18 mouse cellular contexts compared by ENCODE assay signal in genomic region chr1:126443890-126444289, GRCm38 (mm10).
"Had no signal": no experiment of that assay in that cellular context is flagged by ENCODE, and none has a peak within 500 bp of the region (broad histone marks: within the 10 kb centered on the region; RNA-seq: fewer than 3 reads in every experiment).

No protein-coding gene starts in this region.

- ATAC-seq: midbrain, embryonic 16.5 days had no signal

- DNase-seq: lung, postnatal 10 days; lung, postnatal 4 days; midbrain, embryonic 14.5 days; retina, postnatal 1 day; right cerebral cortex, adult 18-20 months; right cerebral cortex, postnatal 25 days; right cerebral cortex, postnatal 4 days; spleen, adult 18-20 months; thymus, adult 18-20 months; thymus, postnatal 14 days; thymus, postnatal 36 days had no signal

- H3K9ac ChIP-seq: lung, embryonic 14.5 days; midbrain, embryonic 12.5 days; neural tube, embryonic 13.5 days; neural tube, embryonic 15.5 days had no signal

- H3K9me3 ChIP-seq: midbrain, embryonic 10.5 days; midbrain, embryonic 12.5 days; neural tube, embryonic 13.5 days; neural tube, embryonic 15.5 days had no signal

- H3K36me3 ChIP-seq: midbrain, embryonic 12.5 days; neural tube, embryonic 13.5 days; neural tube, embryonic 15.5 days had no signal

- H3K27ac ChIP-seq: midbrain, embryonic 10.5 days; midbrain, embryonic 12.5 days; neural tube, embryonic 13.5 days; neural tube, embryonic 15.5 days had no signal

- H3K4me3 ChIP-seq: midbrain, embryonic 10.5 days; midbrain, embryonic 12.5 days; myocyte; neural tube, embryonic 13.5 days; neural tube, embryonic 15.5 days had no signal

- H3K4me1 ChIP-seq: midbrain, embryonic 10.5 days; midbrain, embryonic 12.5 days; neural tube, embryonic 15.5 days had no signal

- H3K4me2 ChIP-seq: lung, embryonic 14.5 days; midbrain, embryonic 12.5 days; neural tube, embryonic 13.5 days; neural tube, embryonic 15.5 days had no signal

- H3K27me3 ChIP-seq: midbrain, embryonic 12.5 days; neural tube, embryonic 13.5 days; neural tube, embryonic 15.5 days had no signal
